Mouse (Mus musculus) thymus, postnatal 36 days (tissue): Measurements from ENCODE around the gene Rpp14.

ENCODE experiments used
- DNase-seq, 2 experiments: peaks; one replicate each; pipeline ENCODE4 v3.0.0; 2022; ENCODE audit warnings: mixed read lengths in 2 of 2

Gene Rpp14

DNA sequence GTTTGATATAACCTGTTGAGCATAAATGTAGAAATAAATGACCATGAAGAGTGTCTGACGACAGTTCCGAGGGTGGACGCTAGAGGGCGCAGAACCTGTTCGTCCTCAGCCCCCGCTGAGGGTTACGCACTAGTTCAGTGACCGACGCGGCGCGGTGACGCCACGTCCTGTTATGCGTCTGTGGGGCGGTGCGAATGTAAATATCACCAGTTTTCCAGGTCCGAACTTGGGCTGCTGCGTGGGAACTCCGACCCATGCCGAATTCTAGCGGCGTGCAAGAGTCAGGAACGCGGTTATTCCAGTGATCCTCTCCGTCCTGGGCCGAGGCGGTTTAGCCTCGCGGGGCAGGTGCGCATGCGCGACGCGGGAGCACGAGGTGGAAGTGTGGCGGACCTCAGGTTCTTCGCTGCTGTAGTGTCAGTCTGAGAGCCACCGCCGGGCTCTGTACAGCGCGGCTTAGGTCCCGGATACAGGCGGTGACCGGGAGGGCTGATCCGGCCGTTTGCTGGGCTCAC is at the start of gene Rpp14:
Gene Rpp14 (plus strand): TSS at position 203 of the 515 bp plus-strand sequence.
- peak; percentile 91 to 93 for DNase-seq

DNA sequence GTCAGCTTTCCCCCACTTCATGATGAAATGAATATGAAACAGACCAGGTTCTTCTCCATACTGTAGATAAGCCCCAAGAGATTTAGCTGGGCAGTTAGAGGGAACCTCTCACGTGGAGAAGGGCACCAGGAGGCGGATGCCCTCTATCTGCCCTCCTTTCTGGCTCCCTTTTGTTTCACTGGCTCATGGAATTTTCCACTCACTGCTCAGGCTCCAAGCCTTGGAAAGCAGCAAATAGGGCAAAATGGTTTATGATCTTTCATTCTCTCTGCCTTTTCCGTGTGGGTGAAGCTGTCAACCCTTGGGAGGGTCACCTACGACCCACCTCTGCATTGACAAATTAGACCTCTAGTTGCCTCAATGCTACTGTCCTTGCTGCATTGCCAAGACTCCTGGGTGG is 49.6 kb upstream of the Rpp14 start:
- no peak for DNase-seq

DNA sequence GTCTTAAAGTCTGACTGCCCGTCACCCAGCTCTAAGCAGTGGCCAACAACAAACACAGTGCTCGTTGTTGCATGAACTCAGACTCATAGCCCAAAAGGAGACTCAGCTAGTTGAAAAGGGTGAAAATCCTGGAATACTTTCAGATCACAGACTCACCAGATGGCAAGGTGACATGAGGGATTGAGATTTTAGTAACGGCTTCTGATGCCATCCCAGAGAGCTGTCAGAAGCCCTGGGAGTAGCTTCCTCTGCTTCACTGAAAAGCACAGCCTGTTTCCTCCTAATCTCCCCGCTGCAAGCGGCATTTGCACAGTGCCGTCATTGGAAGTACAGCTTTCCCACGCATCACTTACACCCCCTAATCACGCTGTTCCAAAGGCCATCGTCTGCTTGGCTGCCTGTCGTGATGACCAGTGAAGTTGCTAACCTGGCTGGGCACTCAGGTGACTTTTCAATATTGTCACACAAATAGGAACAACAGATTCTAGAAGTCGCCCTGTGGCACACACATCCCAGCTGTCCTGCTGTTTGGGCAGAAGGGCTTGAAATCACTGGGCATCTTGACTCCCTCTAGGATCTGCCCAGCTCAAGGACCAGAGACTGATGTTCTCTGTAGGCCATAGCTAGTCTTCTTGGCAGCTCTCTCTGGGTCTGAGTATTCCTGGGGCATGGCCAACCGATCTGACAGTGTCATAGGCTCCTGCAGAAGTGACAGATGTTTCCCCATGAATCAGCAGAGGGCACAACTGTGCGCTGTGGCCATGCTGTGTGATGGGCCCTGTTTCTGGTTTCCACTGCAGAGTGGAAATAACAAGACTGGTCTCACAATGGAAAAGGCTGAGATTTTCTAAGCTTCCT is 47.9 kb upstream of the Rpp14 start:
- no peak for DNase-seq

- no peak for DNase-seq
Observed at GRCm38 (mm10) chr14:8034561-8034960, 45.6 kb upstream of the Rpp14 start.

DNA sequence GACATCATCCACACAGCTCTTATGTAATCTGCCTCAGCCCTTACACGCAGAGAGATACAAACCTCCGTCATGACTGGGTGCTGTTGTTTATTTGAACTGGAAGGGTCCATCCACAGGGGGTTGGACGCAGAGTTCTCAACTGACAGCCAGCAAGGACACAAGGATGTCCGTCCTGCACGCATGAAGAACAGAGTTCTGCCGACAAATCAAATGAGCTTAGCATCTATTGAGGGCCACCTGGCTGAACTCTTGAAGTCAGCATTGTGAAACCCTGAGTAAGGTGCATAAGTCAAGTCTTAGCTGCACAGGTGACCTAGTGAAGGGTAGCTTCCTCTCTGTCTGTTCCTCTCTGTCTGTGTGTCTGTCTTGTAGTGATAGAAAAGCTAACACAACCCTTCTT is 44.2 kb upstream of the Rpp14 start:
- no peak for DNase-seq

DNA sequence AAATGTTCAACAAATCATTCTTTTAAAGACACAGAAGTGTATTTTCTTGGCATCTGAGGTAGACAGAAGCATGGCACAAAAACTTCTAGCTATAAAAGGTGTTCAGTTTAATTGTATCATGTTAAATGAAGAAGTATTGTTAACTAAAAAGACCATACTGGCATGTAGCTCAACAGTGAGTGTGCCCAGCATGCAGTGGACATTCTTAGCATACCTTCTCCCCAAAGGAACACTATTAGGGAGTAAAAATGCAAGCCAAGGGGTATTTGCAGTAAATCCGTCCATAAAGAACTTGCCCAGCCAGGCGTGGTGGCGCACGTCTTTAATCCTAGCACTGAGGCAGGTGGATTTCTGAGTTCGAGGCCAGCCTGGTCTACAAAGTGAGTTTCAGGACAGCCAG is 43.8 kb upstream of the Rpp14 start:
- DNase-seq: no peak

DNA sequence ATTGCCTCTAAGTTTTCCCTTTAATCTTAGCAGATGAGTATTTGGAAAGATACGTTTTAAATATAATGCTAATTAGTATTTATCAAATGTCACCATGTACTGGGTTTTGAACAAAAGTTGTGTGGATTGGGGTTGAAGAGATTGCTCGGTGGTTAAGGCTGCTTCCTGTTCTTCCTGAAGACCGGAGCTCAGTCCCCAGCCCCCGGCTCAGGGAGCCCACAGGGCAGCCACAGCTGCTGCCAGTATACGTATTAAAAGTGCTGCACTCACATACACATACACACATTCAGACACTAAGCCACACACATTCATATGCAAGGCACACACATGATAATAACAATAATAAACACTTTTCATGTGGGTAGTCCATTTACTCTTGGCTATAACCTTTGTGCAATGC is 42.0 kb upstream of the Rpp14 start:
- no peak for DNase-seq

DNA sequence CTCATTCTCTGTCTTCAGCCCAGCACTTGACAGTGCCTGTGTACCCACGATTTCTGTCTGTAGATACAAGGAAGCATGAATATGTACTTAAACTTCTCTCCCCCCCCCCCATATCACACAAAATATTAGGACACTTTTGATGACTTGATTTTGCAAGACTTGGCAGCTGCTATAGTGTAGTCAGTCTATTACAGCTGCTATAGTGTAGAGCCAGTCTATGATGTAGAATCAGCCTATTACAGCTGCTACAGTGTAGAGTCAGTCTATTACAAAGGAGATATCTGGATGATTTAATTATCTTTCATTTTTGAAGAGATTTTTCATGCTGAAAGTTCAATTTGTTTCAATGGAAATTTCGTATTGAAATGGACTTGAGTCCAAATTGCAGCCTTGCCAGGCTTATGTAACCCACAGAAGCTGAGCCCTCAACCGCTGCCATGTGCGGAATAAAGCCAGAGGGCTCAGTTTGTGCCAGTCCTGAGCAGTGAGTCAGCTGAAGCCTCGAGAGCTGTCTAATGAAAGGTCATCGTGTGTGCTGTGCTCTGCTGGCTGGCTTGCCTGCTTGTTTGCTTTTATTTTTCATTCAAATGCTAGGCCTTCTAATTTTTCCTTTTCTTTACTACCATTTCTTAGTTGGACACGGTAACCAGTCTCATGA is 41.2 kb upstream of the Rpp14 start:
- no peak for DNase-seq

GRCm38 (mm10) chr14:8040179-8040578 is 40.0 kb upstream of the Rpp14 start:
- DNase-seq: no peak

- no peak for DNase-seq
Observed at GRCm38 (mm10) chr14:8040911-8041678, 39.1 kb upstream of the Rpp14 start.

DNA sequence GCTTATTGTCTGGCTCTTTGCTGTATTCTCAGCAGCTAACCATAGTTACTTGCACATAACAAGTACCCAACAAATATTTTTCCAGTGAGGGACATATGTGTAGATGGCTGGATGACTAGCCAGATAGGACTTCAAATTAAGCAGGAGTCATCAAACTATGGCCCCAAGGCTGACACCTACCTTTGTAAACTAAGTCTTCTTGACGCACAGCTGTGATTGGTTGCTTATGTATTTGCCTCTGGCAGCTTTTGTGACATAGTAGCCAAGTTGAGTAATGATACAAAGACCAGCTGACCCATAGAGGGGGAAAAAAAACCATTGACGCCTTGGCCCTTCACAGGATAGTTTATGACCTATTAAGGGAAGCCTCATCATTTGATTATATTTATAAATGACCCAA is 38.0 kb upstream of the Rpp14 start:
- no peak for DNase-seq

- DNase-seq: no peak
Observed at GRCm38 (mm10) chr14:8042577-8042976, 37.6 kb upstream of the Rpp14 start.

- DNase-seq: no peak
Observed at GRCm38 (mm10) chr14:8044330-8044729, 35.8 kb upstream of the Rpp14 start.

DNA sequence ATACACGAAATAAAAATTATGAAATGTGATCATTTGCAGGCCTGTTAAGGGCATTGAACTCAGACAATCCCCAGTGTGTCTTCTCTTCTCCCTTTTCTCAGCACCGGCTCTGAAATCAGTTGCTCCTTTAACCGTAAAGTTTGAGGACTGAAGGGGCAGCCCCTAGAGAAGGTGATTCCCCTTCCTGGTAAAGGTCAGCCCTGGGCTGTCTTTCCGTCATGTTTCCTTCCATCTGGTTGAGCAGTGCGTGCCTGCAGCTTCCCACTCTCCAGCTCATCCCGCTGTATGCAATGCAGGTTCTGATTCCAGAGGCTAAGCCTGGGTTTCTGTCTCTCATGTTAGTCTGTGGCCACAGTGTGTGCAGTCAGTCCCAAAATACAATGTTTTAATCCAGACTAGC is 35.4 kb upstream of the Rpp14 start:
- no peak for DNase-seq

DNA sequence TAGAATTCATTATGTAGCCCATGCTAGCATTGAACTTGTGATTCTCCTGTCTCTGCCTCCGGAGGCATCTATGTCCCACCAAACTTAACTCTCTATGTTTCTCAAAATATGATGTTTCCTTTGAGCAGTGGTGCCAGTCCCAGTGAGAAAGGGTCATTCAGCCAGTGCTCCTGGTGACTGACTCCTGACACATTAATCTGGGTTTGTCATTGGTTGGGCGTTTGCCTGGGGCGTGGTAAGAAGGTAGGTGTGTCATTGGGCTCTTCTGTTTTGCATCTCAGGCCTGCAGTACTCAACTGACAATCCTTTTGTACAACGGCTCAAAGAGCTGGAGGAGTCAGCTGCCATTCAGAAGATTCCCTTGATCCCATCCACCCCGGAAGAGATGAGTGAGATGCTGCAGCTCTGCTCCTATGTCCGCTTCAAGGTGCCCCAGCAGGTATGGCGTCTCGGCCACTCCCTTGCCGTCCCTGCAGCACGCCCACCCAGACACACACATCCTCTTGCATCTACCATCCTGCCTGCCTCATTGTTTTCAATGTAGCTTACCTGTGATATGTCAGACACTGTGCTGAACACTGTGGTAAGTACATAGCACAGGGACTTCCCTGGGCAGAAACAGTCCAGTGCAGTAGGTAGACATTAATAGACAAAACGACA is 34.9 kb upstream of the Rpp14 start:
- DNase-seq: no peak

- no peak for DNase-seq
Observed at GRCm38 (mm10) chr14:8046839-8047238, 33.3 kb upstream of the Rpp14 start.

DNA sequence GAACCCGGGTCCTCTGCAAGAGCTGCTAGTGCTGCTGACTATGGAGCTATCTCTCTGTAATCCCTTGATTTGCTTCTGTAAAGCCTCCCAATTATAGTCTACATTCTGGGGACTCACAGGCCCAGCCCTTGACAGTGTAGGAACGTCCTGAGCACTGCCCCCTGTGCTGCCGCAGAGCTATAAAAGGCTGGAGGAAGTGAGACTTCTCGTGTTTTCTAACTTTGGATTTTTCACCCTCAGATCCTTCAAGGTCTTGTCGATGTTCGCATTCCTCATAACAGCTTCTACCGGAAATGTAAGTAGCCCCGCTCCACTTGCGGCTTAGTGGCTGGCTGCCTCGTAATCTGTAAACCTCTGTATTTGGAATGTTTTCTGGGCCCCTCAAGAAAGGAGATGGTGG is 30.8 kb upstream of the Rpp14 start:
- no peak for DNase-seq

- DNase-seq: no peak
Observed at GRCm38 (mm10) chr14:8051869-8052268, 28.3 kb upstream of the Rpp14 start.

- DNase-seq: no peak
Observed at GRCm38 (mm10) chr14:8052661-8053060, 27.5 kb upstream of the Rpp14 start.

DNA sequence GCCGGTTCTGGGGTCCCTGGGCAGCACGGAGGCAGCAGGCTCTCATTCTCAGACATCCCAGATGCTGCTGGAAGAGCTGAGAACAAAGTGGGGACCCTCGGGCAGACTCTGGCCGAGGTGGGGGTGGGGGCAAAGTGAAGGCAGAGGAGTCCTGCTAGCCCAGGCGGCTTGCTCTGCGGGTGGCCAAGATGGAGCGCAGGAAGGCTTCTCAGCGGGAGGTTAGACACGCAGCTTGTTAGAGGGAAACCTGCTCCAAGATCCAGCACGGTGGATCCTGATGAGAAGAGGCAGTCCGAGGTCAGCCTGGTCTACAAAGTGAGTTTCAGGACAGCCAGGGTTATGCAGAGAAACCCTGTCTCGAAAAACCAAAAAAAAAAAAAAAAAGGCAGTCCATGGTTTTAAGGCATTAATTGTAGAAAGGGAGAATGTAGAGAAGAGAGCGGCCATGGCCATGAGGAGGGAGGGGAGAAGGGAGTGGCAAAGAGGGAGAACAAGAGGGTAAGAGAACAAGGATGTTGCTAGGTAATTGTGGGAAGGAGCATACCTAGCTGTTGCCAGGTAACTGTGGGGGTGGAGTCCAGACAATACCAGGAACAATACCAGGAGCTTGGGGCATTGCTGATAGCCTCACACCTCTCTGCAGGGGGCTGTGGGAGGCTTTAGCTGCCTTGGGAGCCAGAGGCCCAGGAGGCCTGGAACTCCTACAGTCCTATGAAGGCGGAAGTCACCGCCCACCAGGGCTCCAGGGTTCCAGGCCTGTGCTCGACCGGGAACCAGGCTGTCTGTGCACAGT is 25.7 kb upstream of the Rpp14 start:
- no peak for DNase-seq

GRCm38 (mm10) chr14:8056076-8056475 is 24.1 kb upstream of the Rpp14 start:
- DNase-seq: no peak

DNA sequence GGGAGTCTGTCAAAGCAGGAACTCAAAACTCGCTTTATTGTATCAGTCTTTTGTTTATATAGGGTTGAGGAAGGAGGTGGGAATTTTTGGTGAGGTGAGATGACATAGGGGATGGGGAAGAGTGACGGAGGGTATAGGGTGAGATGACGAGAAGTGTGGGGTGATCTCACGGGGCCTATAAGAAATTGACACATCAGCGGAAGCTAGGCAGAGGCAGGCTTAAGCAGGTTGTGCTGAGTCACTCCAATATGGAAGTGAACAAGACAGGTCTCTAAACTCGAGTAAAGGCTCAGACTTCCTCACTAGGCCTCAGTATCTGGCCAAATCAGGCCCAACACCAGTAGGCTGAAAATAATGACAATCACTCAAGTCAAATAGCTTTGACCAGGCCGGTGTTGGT is 20.2 kb upstream of the Rpp14 start:
- no peak for DNase-seq
